Mouse (Mus musculus): Measurements from ENCODE around the gene Afmid. TPM values are rescaled to one million over a fixed set of nuclear protein-coding genes. Genes with fewer than 3 reads are reported as not detected.

Afmid gene
- polyA plus RNA-seq, 1 experiment from 2014 or later: 34.4 TPM

GRCm38 (mm10) chr11:117826916-117827315 lies 1.2 kb downstream of the Afmid start:
- 61% methylated on average over 8 of the region's 8 CpGs for WGBS (ENCODE audit: insufficient replicate concordance)
- H3K27ac ChIP-seq (ENCODE audit: low read depth): peak overlapping the region; percentile 98
- H3K4me1 ChIP-seq (ENCODE audit: insufficient read depth): peaks cover 79% of the 10 kb centered on the region
- H3K27me3 ChIP-seq (ENCODE audit: insufficient read depth, low read length): no peaks in the 10 kb centered on the region
- no peak for TF ChIP-seq EP300 (IDR thresholded peaks at IDR 0.05; ENCODE audit: low read depth)
- no peak for TF ChIP-seq CTCF (IDR thresholded peaks at IDR 0.05; ENCODE audit: low read depth)
- ATAC-seq (no peak), DNase-seq (no peak)
- H3K36me3 ChIP-seq (replicated peaks; ENCODE audit: insufficient read depth, low read length): peaks cover 20% of the 10 kb centered on the region
- peak overlapping the region; percentile 79; the same call in 1 of the 2 replicates for H3K4me3 ChIP-seq (ENCODE audit: low read depth, low read length)
- peak overlapping the region; percentile 91 for H3K9ac ChIP-seq (replicated peaks)
- no peaks in the 10 kb centered on the region for H3K9me3 ChIP-seq (ENCODE audit: low read length)
- peak overlapping the region; percentile 94 for H3K4me2 ChIP-seq (ENCODE audit: low read depth, low read length)

GRCm38 (mm10) chr11:117827386-117827785 lies 1.7 kb downstream of the Afmid start:
- Histone ChIP-seq H3K9me3 (ENCODE audit: low read length) (no peaks in the 10 kb centered on the region), H3K27ac (ENCODE audit: low read depth) (peak overlapping the region; percentile 98), H3K4me2 (ENCODE audit: low read depth, low read length) (peak overlapping the region; percentile 94), H3K27me3 (ENCODE audit: insufficient read depth, low read length) (no peaks in the 10 kb centered on the region), H3K9ac (replicated peaks) (peak overlapping the region; percentile 91), H3K4me1 (ENCODE audit: insufficient read depth) (peaks cover 82% of the 10 kb centered on the region), H3K36me3 (replicated peaks; ENCODE audit: insufficient read depth, low read length) (peaks cover 15% of the 10 kb centered on the region), H3K4me3 (ENCODE audit: low read depth, low read length) (peak overlapping the region; percentile 79)
- 40% methylated on average over 3 of the region's 3 CpGs for WGBS (ENCODE audit: insufficient replicate concordance)
- no peak for DNase-seq
- no peak for ATAC-seq
- no peak for TF ChIP-seq CTCF (IDR thresholded peaks at IDR 0.05; ENCODE audit: low read depth)
- no peak for TF ChIP-seq EP300 (IDR thresholded peaks at IDR 0.05; ENCODE audit: low read depth)

- no peaks in the 10 kb centered on the region for H3K27me3 ChIP-seq (ENCODE audit: insufficient read depth, low read length)
- ATAC-seq: no peak
- peaks cover 87% of the 10 kb centered on the region for H3K4me1 ChIP-seq (ENCODE audit: insufficient read depth)
- peak; percentile 82 for DNase-seq
- H3K4me2 ChIP-seq (ENCODE audit: low read depth, low read length): peak overlapping the region; percentile 94
- H3K27ac ChIP-seq (ENCODE audit: low read depth): peak overlapping the region; percentile 98
- H3K4me3 ChIP-seq (ENCODE audit: low read depth, low read length): peak overlapping the region; percentile 79
- peaks cover 6% of the 10 kb centered on the region for H3K36me3 ChIP-seq (replicated peaks; ENCODE audit: insufficient read depth, low read length)
- no peaks in the 10 kb centered on the region for H3K9me3 ChIP-seq (ENCODE audit: low read length)
- H3K9ac ChIP-seq (replicated peaks): peak overlapping the region; percentile 91
- 39% methylated on average over 18 of the region's 18 CpGs for WGBS (ENCODE audit: insufficient replicate concordance)
- TF ChIP-seq CTCF (IDR thresholded peaks at IDR 0.05; ENCODE audit: low read depth): no peak
- no peak; the same call in 1 of the 2 replicates for TF ChIP-seq EP300 (IDR thresholded peaks at IDR 0.05; ENCODE audit: low read depth)
Measured at GRCm38 (mm10) chr11:117828149-117828887, 2.6 kb downstream of the Afmid start.

GRCm38 (mm10) chr11:117828888-117829604 lies 3.3 kb downstream of the Afmid start:
- Histone ChIP-seq H3K4me2 (ENCODE audit: low read depth, low read length) (peak overlapping the region; percentile 94), H3K27me3 (ENCODE audit: insufficient read depth, low read length) (no peaks in the 10 kb centered on the region), H3K9ac (replicated peaks) (peak overlapping the region; percentile 91), H3K4me3 (ENCODE audit: low read depth, low read length) (no peak overlapping the region), H3K27ac (ENCODE audit: low read depth) (peak overlapping the region; percentile 98), H3K36me3 (replicated peaks; ENCODE audit: insufficient read depth, low read length) (0 out of 2 replicates have a peak, but pooled peaks cover 3% of the 10 kb centered on the region), H3K4me1 (ENCODE audit: insufficient read depth) (peaks cover 79% of the 10 kb centered on the region), H3K9me3 (ENCODE audit: low read length) (no peaks in the 10 kb centered on the region)
- peak; percentile 60 for DNase-seq
- WGBS (ENCODE audit: insufficient replicate concordance): 22% methylated on average over 9 of the region's 9 CpGs
- peak; percentile 20 for ATAC-seq
- TF ChIP-seq EP300 (IDR thresholded peaks at IDR 0.05; ENCODE audit: low read depth) (peak; percentile 50; the same call in 1 of the 2 replicates), CTCF (IDR thresholded peaks at IDR 0.05; ENCODE audit: low read depth) (no peak)

- TF ChIP-seq EP300 (IDR thresholded peaks at IDR 0.05; ENCODE audit: low read depth) (no peak), CTCF (IDR thresholded peaks at IDR 0.05; ENCODE audit: low read depth) (no peak)
- DNase-seq: peak; percentile 65
- peak overlapping the region; percentile 94 for H3K4me2 ChIP-seq (ENCODE audit: low read depth, low read length)
- no peaks in the 10 kb centered on the region for H3K27me3 ChIP-seq (ENCODE audit: insufficient read depth, low read length)
- H3K4me3 ChIP-seq (ENCODE audit: low read depth, low read length): no peak overlapping the region
- peak; percentile 5; the same call in 1 of the 2 replicates for ATAC-seq
- H3K36me3 ChIP-seq (replicated peaks; ENCODE audit: insufficient read depth, low read length): no peaks in the 10 kb centered on the region
- peak overlapping the region; percentile 91 for H3K9ac ChIP-seq (replicated peaks)
- H3K4me1 ChIP-seq (ENCODE audit: insufficient read depth): peaks cover 75% of the 10 kb centered on the region
- peak overlapping the region; percentile 98 for H3K27ac ChIP-seq (ENCODE audit: low read depth)
- 46% methylated on average over 2 of the region's 2 CpGs for WGBS (ENCODE audit: insufficient replicate concordance)
- H3K9me3 ChIP-seq (ENCODE audit: low read length): no peaks in the 10 kb centered on the region
Measured at GRCm38 (mm10) chr11:117829671-117830215, 4.0 kb downstream of the Afmid start.

- Histone ChIP-seq H3K9ac (replicated peaks) (peak overlapping the region; percentile 91), H3K4me1 (ENCODE audit: insufficient read depth) (peaks cover 73% of the 10 kb centered on the region), H3K4me2 (ENCODE audit: low read depth, low read length) (peak overlapping the region; percentile 94), H3K9me3 (ENCODE audit: low read length) (no peaks in the 10 kb centered on the region), H3K27me3 (ENCODE audit: insufficient read depth, low read length) (no peaks in the 10 kb centered on the region), H3K27ac (ENCODE audit: low read depth) (peak overlapping the region; percentile 98), H3K36me3 (replicated peaks; ENCODE audit: insufficient read depth, low read length) (no peaks in the 10 kb centered on the region), H3K4me3 (ENCODE audit: low read depth, low read length) (peak overlapping the region; percentile 22)
- peak; percentile 90 for DNase-seq
- 24% methylated on average over 9 of the region's 9 CpGs for WGBS (ENCODE audit: insufficient replicate concordance)
- TF ChIP-seq CTCF (IDR thresholded peaks at IDR 0.05; ENCODE audit: low read depth): peak; percentile 28; the same call in 1 of the 2 replicates
- peak; percentile 96 for TF ChIP-seq EP300 (IDR thresholded peaks at IDR 0.05; ENCODE audit: low read depth)
- ATAC-seq: peak; percentile 65
Measured at GRCm38 (mm10) chr11:117830401-117830800, 4.7 kb downstream of the Afmid start.

All from liver, postnatal 0 days (tissue).